Mouse (Mus musculus): ENCODE data around the gene Ptrh2. TPM values are rescaled to one million over a fixed set of nuclear protein-coding genes. Genes with fewer than 3 reads are reported as not detected.

Ptrh2 gene
- polyA plus RNA-seq (2015; fragmentation: Nextera tagmentation; extraction: Ambion mirVana) = 30.6 and 30.7 TPM in 2 replicates

GRCm38 (mm10) chr11:86683395-86684125 is at the start of gene Ptrh2, which contains the start of gene Vmp1:
Ptrh2 (plus strand) TSS chr11:86683985.
Vmp1 (minus strand) TSS chr11:86683836.
- H3K27ac ChIP-seq = peak within 1 kb of the TSS; percentile 87
- peak; percentile 97 for ATAC-seq (replicated peaks)
- no peaks in the 10 kb centered on the region for H3K36me3 ChIP-seq (replicated peaks)
- H3K4me3 ChIP-seq = peak within 1 kb of the TSS; percentile 75
- H3K9me3 ChIP-seq = no peaks in the 10 kb centered on the region
- peak within 1 kb of the TSS; percentile 90 for H3K9ac ChIP-seq
- H3K4me1 ChIP-seq = peaks cover 39% of the 10 kb centered on the region
- under 1% methylated on average over 56 of the region's 56 CpGs for WGBS
- no peaks in the 10 kb centered on the region for H3K27me3 ChIP-seq (replicated peaks)
- H3K4me2 ChIP-seq = peak within 1 kb of the TSS; percentile 67

GRCm38 (mm10) chr11:86634396-86634795 is 49.4 kb upstream of the Ptrh2 start:
- no peaks in the 10 kb centered on the region for H3K9me3 ChIP-seq
- no peak overlapping the region for H3K4me3 ChIP-seq
- no peak overlapping the region for H3K27ac ChIP-seq
- 94% methylated on average over 6 of the region's 6 CpGs for WGBS
- no peaks in the 10 kb centered on the region for H3K4me1 ChIP-seq
- no peaks in the 10 kb centered on the region for H3K36me3 ChIP-seq (replicated peaks)
- H3K9ac ChIP-seq = no peak overlapping the region
- ATAC-seq (replicated peaks) = no peak
- no peak overlapping the region for H3K4me2 ChIP-seq
- H3K27me3 ChIP-seq (replicated peaks) = no peaks in the 10 kb centered on the region

- Histone ChIP-seq H3K4me3 (no peak overlapping the region), H3K9me3 (no peaks in the 10 kb centered on the region), H3K36me3 (replicated peaks) (peaks cover 4% of the 10 kb centered on the region; the same call in 1 of the 2 replicates), H3K27me3 (replicated peaks) (no peaks in the 10 kb centered on the region), H3K27ac (no peak overlapping the region), H3K9ac (no peak overlapping the region), H3K4me2 (no peak overlapping the region), H3K4me1 (no peaks in the 10 kb centered on the region)
- WGBS = 93% methylated on average over 2 of the region's 2 CpGs
- no peak for ATAC-seq (replicated peaks)
Observed at GRCm38 (mm10) chr11:86637697-86638096, 46.1 kb upstream of the Ptrh2 start.

- Histone ChIP-seq H3K4me3 (no peak overlapping the region), H3K4me1 (no peaks in the 10 kb centered on the region), H3K4me2 (no peak overlapping the region), H3K27me3 (replicated peaks) (no peaks in the 10 kb centered on the region), H3K9me3 (no peaks in the 10 kb centered on the region), H3K9ac (no peak overlapping the region), H3K27ac (no peak overlapping the region), H3K36me3 (replicated peaks) (peaks cover 4% of the 10 kb centered on the region; the same call in 1 of the 2 replicates)
- ATAC-seq (replicated peaks) = no peak
- WGBS = 92% methylated on average over 4 of the region's 4 CpGs
Observed at GRCm38 (mm10) chr11:86641714-86642113, 42.1 kb upstream of the Ptrh2 start.

- Histone ChIP-seq H3K9ac (no peak overlapping the region), H3K4me2 (no peak overlapping the region)
Observed at GRCm38 (mm10) chr11:86644553-86644952, 39.2 kb upstream of the Ptrh2 start.

GRCm38 (mm10) chr11:86646136-86646834 is 37.5 kb upstream of the Ptrh2 start:
- 62% methylated on average over 7 of the region's 7 CpGs for WGBS
- H3K4me2 ChIP-seq = no peak overlapping the region

More at GRCm38 (mm10) chr11:86644553-86644952, 39.2 kb upstream of the Ptrh2 start:
- Histone ChIP-seq H3K4me1 (no peaks in the 10 kb centered on the region), H3K27me3 (replicated peaks) (no peaks in the 10 kb centered on the region), H3K36me3 (replicated peaks) (peaks cover 4% of the 10 kb centered on the region; the same call in 1 of the 2 replicates), H3K9me3 (no peaks in the 10 kb centered on the region), H3K27ac (no peak overlapping the region), H3K4me3 (no peak overlapping the region)
- no peak for ATAC-seq (replicated peaks)
- WGBS = 94% methylated on average over 4 of the region's 4 CpGs

GRCm38 (mm10) chr11:86646885-86647459 is 36.8 kb upstream of the Ptrh2 start:
- H3K9ac ChIP-seq = no peak overlapping the region
- no peaks in the 10 kb centered on the region for H3K27me3 ChIP-seq (replicated peaks)
- H3K27ac ChIP-seq = no peak overlapping the region
- H3K4me1 ChIP-seq = no peaks in the 10 kb centered on the region
- ATAC-seq (replicated peaks) = no peak
- no peak overlapping the region for H3K4me3 ChIP-seq
- 87% methylated on average over 3 of the region's 3 CpGs for WGBS
- H3K9me3 ChIP-seq = no peaks in the 10 kb centered on the region
- peaks cover 4% of the 10 kb centered on the region; the same call in 1 of the 2 replicates for H3K36me3 ChIP-seq (replicated peaks)
- H3K4me2 ChIP-seq = no peak overlapping the region

More at GRCm38 (mm10) chr11:86646136-86646834, 37.5 kb upstream of the Ptrh2 start:
- no peak overlapping the region for H3K4me3 ChIP-seq
- ATAC-seq (replicated peaks) = no peak
- no peaks in the 10 kb centered on the region for H3K27me3 ChIP-seq (replicated peaks)
- H3K9me3 ChIP-seq = no peaks in the 10 kb centered on the region
- H3K27ac ChIP-seq = no peak overlapping the region
- no peak overlapping the region for H3K9ac ChIP-seq
- H3K36me3 ChIP-seq (replicated peaks) = peaks cover 4% of the 10 kb centered on the region; the same call in 1 of the 2 replicates
- no peaks in the 10 kb centered on the region for H3K4me1 ChIP-seq

- ATAC-seq (replicated peaks) = no peak
- no peak overlapping the region for H3K4me3 ChIP-seq
- no peak overlapping the region for H3K4me2 ChIP-seq
- no peaks in the 10 kb centered on the region for H3K4me1 ChIP-seq
- H3K36me3 ChIP-seq (replicated peaks) = no peaks in the 10 kb centered on the region
- no peaks in the 10 kb centered on the region for H3K27me3 ChIP-seq (replicated peaks)
- no peak overlapping the region for H3K27ac ChIP-seq
- WGBS = 80% methylated on average over 15 of the region's 15 CpGs
- H3K9ac ChIP-seq = no peak overlapping the region
- H3K9me3 ChIP-seq = no peaks in the 10 kb centered on the region
Observed at GRCm38 (mm10) chr11:86647706-86648447, 35.9 kb upstream of the Ptrh2 start.

GRCm38 (mm10) chr11:86649542-86649941 is 34.2 kb upstream of the Ptrh2 start:
- ATAC-seq (replicated peaks) = no peak
- H3K4me1 ChIP-seq = no peaks in the 10 kb centered on the region
- H3K9me3 ChIP-seq = no peaks in the 10 kb centered on the region
- H3K9ac ChIP-seq = no peak overlapping the region
- no peak overlapping the region for H3K4me3 ChIP-seq
- no peak overlapping the region for H3K27ac ChIP-seq
- 87% methylated on average over 1 of the region's 1 CpGs for WGBS
- H3K4me2 ChIP-seq = no peak overlapping the region
- H3K36me3 ChIP-seq (replicated peaks) = no peaks in the 10 kb centered on the region
- no peaks in the 10 kb centered on the region for H3K27me3 ChIP-seq (replicated peaks)

- no peak overlapping the region for H3K4me3 ChIP-seq
- no peak overlapping the region for H3K9ac ChIP-seq
- H3K27ac ChIP-seq = no peak overlapping the region
- H3K9me3 ChIP-seq = no peaks in the 10 kb centered on the region
- H3K27me3 ChIP-seq (replicated peaks) = no peaks in the 10 kb centered on the region
- no peak overlapping the region for H3K4me2 ChIP-seq
- no peak for ATAC-seq (replicated peaks)
- H3K4me1 ChIP-seq = no peaks in the 10 kb centered on the region
- no peaks in the 10 kb centered on the region for H3K36me3 ChIP-seq (replicated peaks)
- WGBS = 51% methylated on average over 6 of the region's 6 CpGs
Observed at GRCm38 (mm10) chr11:86650676-86651075, 33.1 kb upstream of the Ptrh2 start.

- H3K27ac ChIP-seq = no peak overlapping the region
- no peak overlapping the region for H3K4me2 ChIP-seq
- no peaks in the 10 kb centered on the region for H3K9me3 ChIP-seq
- no peaks in the 10 kb centered on the region for H3K36me3 ChIP-seq (replicated peaks)
- H3K9ac ChIP-seq = no peak overlapping the region
- 95% methylated on average over 4 of the region's 4 CpGs for WGBS
- no peaks in the 10 kb centered on the region for H3K4me1 ChIP-seq
- no peak overlapping the region for H3K4me3 ChIP-seq
- H3K27me3 ChIP-seq (replicated peaks) = no peaks in the 10 kb centered on the region
- ATAC-seq (replicated peaks) = no peak
Observed at GRCm38 (mm10) chr11:86652578-86652979, 31.2 kb upstream of the Ptrh2 start.

GRCm38 (mm10) chr11:86653446-86653845 is 30.3 kb upstream of the Ptrh2 start:
- H3K4me1 ChIP-seq = no peaks in the 10 kb centered on the region
- no peak overlapping the region for H3K4me3 ChIP-seq
- no peak overlapping the region for H3K9ac ChIP-seq
- H3K27ac ChIP-seq = no peak overlapping the region
- no peaks in the 10 kb centered on the region for H3K36me3 ChIP-seq (replicated peaks)
- WGBS = 47% methylated on average over 3 of the region's 3 CpGs
- no peak overlapping the region for H3K4me2 ChIP-seq
- ATAC-seq (replicated peaks) = no peak
- H3K9me3 ChIP-seq = no peaks in the 10 kb centered on the region
- no peaks in the 10 kb centered on the region for H3K27me3 ChIP-seq (replicated peaks)

Data from midbrain, embryonic 15.5 days (tissue).